Mouse (Mus musculus): ENCODE data around the gene Zfp382.

- TF ChIP-seq CTCF (IDR thresholded peaks at IDR 0.05; ENCODE audit: low read depth, low read length) (no peak), GATA2 (IDR thresholded peaks at IDR 0.05; ENCODE audit: borderline replicate concordance, low read depth, low read length) (no peak), POLR2AphosphoS5 (IDR thresholded peaks at IDR 0.05; ENCODE audit: insufficient replicate concordance, low read depth, low read length) (no peak), GATA1 (IDR thresholded peaks at IDR 0.05; ENCODE audit: borderline replicate concordance, low read length) (no peak)
These were observed 49.4 kb upstream of the Zfp382 start, which contains the start of gene Zfp82 for GRCm38 (mm10) chr7:30072146-30073028.

Data from G1E (cell line).